Mouse (Mus musculus) gastrocnemius, adult 8-10 months (tissue): ENCODE measurements at regions not wholly inside any gene's neighbourhood (a gene's known extent, or its start where the extent isn't known, plus 50 kb on each side); places are given as distances from the start of the nearest gene placed in this dataset.
A peak's percentile ranks its signal among the peaks of the same experiment; 100 is the strongest.

Experiments
- DNase-seq, 2 experiments: peaks; one replicate each; pipeline ENCODE4 v3.0.0; 2022; ENCODE audit warnings: low spot score in 2 of 2

GRCm38 (mm10) chr1:90398396-90398975 lies 194.7 kb downstream of the Ackr3 start:
- DNase-seq, result no peak

GRCm38 (mm10) chr1:90403057-90403456 lies 199.3 kb downstream of the Ackr3 start:
- DNase-seq, result no peak

GRCm38 (mm10) chr1:90404717-90405487 lies 197.9 kb upstream of the Cops8 start:
- no peak for DNase-seq

GRCm38 (mm10) chr1:90406663-90407062 lies 196.1 kb upstream of the Cops8 start:
- no peak for DNase-seq

- no peak for DNase-seq
These were observed 194.1 kb upstream of the Cops8 start for GRCm38 (mm10) chr1:90408504-90409215.

DNA sequence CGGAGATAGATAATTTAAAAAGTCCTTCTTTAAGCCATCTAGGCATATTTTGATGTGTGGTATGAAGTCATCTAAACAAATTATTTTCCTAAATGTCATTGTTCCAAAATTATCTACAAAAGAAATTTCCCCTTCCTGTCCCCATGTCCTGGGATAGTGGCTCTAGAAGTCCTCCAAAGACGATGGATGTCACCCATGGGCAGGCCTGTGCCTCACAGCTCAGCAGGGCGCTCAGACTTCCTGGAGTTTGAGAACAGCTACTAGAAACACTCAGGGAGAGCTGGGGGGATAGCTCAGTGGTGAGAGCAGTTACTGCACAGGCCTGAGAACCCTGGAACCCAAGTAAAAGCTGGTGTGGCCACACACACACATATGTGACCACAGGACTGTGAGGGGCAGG lies 193.5 kb upstream of the Cops8 start:
- no peak for DNase-seq

DNA sequence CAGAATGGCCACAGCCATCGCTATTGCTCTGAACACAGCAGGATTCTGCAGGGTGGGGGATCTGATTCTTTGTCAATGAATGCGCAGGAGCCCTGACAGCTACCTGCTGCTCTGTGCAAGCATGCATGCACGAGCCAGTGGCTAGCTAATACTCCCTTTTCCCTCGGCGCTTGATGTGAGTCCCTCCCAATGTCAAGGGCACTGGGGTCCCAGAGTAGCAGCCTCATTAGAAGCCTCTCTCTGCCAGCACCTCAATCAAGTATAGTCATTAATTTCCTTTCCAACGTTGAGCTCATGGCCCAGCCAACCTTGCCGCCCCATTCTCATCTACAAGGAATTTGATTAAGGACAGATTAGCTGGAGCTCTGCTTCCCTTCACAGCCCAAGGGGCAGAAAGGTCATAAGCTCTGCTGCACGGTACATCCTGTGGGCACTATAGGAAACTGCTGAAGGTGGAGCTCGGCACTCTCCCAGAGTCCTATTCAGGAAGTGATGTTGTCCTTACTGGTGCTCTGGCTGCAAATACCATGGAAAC lies 190.2 kb upstream of the Cops8 start:
- no peak for DNase-seq

DNA sequence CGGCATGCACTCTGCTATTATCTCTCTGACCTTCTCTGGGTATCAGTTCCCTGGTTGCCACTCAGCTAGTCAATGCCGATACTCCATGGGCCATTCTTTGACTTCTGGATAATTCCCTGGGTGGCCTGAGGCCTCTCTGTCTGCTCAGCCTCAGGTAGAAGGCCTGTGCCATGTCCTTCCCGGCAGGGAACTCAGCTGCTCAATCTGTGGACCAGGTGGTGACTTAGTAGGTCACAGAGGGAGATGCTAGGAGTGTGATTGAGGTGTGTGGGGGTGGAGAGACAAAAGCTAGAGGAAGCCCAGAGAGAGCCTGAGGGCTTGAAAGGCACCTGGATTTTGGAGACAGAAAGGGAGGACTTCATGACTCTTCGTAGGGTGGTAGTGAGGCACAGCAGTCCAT lies 188.0 kb upstream of the Cops8 start:
- DNase-seq, result no peak

GRCm38 (mm10) chr1:90424066-90424821 lies 178.5 kb upstream of the Cops8 start:
- peak; percentile 72 to 77 for DNase-seq

- DNase-seq, result no peak
These were observed 174.4 kb upstream of the Cops8 start for GRCm38 (mm10) chr1:90428334-90428733.

DNA sequence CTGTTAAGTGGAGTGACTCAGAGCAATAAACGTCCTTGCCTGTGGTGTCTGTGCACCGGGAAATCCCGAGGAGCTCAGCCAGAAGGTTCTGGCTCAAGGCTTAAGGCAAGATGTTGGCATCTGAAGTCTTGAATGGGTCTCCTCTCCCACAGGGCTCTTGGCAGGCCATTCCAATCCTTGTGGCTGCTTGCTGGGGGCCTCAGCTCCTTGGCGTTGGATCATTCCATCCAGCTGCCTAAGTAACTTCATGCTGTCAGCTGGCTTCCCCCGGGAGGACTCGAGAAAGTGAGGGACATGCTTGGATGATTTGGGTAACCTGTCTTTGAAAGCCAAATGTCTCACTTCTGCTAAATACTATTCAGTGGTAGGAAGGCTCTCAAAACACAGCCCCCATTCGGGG lies 174.0 kb upstream of the Cops8 start:
- no peak for DNase-seq

DNA sequence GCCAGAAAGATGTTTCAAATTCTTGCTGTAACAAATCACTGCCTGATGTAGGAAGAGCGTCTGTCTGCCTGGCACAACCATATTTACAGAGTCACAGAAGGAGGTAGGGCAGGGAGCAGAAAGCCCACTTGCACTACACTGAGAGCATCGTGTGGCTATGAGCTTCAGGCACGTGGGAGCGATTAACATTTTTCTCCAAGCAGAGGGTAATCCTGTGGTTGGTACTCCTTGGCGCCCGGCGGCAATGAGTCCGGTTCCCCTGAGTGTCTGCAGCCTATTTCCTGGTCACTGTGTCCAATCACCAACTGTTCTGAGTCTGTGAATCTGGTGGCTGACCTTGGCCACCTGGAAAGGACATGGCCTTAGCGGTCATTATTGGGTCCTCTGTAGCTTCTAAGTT lies 172.3 kb upstream of the Cops8 start:
- DNase-seq, result no peak

GRCm38 (mm10) chr1:90431783-90432182 lies 171.0 kb upstream of the Cops8 start:
- DNase-seq, result no peak

DNA sequence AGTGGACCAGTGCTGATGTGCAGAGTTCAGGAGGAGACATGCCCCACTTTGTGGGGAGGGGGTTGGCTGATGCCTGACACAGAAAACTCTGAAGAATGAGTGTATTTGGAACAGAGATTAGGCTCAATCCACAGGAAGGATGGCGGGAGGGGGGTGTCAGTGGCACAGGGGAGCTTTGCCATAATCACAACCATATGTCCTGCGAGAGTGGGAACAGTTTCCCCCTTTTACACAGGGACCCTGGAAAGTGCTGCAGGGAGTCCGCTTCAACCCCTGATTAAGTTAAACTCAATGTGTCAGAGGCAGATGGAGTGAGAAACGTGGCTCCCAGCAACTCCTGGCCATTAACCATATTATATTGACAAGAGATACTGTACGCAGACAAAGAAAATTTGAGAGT lies 168.9 kb upstream of the Cops8 start:
- DNase-seq, result no peak

DNA sequence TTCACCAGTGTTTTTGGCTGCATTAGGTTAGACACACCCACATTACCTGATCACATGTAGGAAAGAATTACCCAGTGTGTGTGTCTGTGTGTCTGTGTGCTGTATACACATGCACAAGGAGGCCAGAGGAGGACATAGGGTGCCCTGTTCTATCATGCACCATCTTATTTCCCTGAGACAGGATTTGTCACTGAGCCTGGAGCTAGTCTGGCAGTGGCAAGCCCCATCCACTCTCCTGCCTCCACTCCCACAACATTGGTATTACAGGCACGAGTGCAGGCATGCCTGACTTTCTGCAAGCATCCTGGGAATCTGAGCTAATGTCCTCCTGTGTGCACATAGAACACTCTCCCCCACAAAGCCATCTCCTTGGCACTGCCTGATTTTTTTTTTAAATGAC lies 162.1 kb upstream of the Cops8 start:
- no peak for DNase-seq

DNA sequence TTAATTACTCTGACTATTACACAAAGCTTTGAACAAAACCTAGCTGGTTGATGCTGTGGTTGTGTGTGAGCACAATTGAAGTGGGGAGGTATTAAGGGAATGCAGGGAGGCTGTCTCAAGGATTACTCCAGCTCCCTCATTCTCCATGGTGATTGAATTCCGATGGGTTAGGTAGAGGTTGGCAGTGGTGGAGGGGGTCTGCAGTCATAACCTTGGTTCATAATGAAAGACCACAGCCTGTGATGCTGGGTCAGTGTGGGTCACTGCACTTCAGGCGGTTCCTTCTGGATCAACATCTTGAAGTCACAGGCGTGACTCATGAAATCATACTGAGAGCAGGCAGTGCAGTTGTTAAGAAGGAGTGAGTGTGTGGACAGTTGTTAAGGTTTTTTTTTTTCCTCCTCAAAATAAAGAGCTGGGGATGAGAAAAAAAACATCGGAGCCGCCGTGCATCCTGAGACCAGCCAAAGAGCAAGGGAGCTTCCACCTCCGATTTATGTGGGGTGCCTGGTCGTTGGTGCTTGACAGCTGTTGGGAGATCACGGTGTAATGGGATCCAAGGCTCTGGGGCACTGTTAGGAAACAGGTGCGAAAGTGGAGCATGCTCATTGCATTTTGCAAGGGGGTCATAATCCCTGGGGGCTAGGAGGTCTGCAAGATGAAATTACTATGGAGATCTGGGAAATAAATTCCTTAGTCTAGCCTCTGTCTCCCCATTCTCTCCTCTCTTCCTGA lies 161.5 kb upstream of the Cops8 start:
- DNase-seq, result no peak

GRCm38 (mm10) chr1:90442250-90443240 lies 160.2 kb upstream of the Cops8 start:
- DNase-seq, result no peak

DNA sequence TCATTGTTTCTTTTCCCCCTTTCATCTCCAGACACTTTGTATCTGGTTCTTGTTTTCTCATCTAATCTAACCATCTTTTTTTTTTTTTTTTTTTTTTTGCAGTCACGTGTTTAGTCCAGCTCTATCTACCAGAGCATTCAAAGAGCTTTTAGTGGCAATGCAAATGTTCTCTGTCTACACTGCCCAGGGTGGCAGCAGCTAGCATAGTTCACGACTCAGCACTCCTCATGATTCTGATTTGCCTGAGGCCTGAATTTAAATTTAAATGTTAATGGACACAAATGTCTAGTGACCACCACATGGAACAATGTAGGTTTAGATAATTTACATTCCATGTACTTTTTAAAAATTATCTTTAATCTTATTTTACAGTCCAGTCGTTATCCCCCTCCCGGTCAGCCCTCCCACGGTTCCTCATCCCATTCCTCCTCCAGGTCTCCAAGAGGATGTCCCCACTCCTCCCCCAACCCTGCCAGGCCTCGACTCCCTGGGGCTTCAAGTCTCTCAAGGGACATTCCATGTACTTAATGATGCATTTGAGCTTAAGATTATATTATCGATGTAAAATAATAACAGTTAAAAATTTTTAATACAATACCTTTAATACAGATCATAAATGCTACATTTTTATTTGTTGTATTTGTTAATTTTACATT lies 153.1 kb upstream of the Cops8 start:
- DNase-seq, result no peak

DNA sequence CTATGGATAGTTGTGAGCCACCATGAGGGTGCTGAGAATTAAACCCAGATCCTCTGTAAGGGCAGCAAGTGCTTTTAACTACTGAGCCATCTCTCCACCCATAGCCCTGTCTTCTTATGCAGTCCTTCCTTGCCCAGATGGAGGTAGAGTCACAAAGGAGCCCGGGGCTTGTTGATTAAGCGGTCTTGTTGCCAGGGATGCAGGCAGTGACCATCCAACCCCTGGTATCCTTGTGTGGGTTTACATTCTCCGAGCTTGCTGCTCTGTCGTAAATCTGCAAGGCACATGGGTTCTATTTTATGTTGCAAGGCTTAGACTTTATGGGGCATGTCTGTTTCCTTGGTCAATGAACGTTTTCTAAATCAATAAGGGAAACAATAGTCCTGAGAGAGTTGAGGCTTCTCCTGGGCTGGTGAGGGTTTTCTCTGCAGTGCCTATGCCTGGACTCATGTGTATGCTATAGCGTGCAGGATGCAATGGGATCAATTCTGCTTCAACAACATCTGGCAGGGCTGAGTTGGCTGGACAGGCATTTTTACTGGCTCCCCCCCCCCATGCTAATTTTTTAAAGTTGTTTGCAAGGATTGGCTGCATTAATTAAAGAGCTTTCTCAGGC lies 150.7 kb upstream of the Cops8 start:
- no peak for DNase-seq
